ENCODE assay signal across 8 mouse cellular contexts in the genomic region with DNA sequence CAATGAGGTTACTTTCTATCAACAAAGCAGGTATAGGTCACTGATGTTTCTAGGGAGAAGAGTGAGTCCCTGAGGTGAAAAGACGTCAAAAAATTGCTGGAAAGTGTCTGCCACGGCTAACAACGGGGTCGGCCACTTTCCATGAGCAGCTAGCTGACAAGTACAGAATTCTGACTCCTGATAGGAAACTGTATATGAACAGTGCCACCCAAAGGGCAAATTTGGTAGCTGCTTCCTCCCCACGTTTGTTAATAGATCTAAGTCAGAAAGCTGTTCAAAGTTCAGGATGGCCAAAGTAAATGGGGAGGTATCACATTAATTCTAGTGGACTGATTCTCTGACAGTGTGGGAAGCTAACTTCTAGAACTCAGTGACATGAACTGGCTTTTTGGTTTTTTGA. TPM values are rescaled to one million over a fixed set of nuclear protein-coding genes. Genes with fewer than 3 reads are reported as not detected.
DNase-seq lines count a peak whose midpoint lies in the region; ATAC-seq and TF ChIP-seq lines count a peak whose summit lies in the region.

No protein-coding gene starts in this region.

- DNase-seq in heart, adult 8-10 months (ENCODE audit: low spot score): peak; percentile 19
- DNase-seq in adrenal gland, postnatal 25 days: peak; percentile 31
- DNase-seq in gastrocnemius, postnatal 10 days: peak; percentile 28
- peak; percentile 12 for DNase-seq in left cerebral cortex, adult 11 months (ENCODE audit: low spot score)
- peak; percentile 46 for DNase-seq in retina, postnatal 1 day
- DNase-seq in c-Kit-positive CD71-positive TER-119-positive erythroid progenitor cells, embryonic 14.5 days (ENCODE audit: low spot score): no peak

- H3ac ChIP-seq in C2C12 (ENCODE audit: control insufficient read depth, insufficient read length, low read depth): no peak overlapping the region

- H3K79me3 ChIP-seq in C2C12 (ENCODE audit: low read depth): no peaks in the 10 kb centered on the region

- no peaks in the 10 kb centered on the region for H3K27me3 ChIP-seq in heart, embryonic 12.5 days (replicated peaks)
- peaks cover 22% of the 10 kb centered on the region for H3K27me3 ChIP-seq in C2C12 (ENCODE audit: control insufficient read depth, insufficient read depth, insufficient read length)

- H3K4me2 ChIP-seq in heart, embryonic 12.5 days: no peak overlapping the region

- H3K9ac ChIP-seq in heart, embryonic 12.5 days: no peak overlapping the region

- H3K4me1 ChIP-seq in heart, embryonic 12.5 days (replicated peaks): 0 out of 2 replicates have a peak, but pooled peaks cover 2% of the 10 kb centered on the region

- H3K36me3 ChIP-seq in heart, embryonic 12.5 days: no peaks in the 10 kb centered on the region
- H3K36me3 ChIP-seq in C2C12 (ENCODE audit: control insufficient read depth, insufficient read depth): no peaks in the 10 kb centered on the region

- ATAC-seq in heart, embryonic 12.5 days (ENCODE audit: insufficient number of reproducible peaks, low FRiP score): no peak

- TF ChIP-seq CTCF in C2C12 (IDR thresholded peaks at IDR 0.05; ENCODE audit: control insufficient read depth, insufficient read depth, insufficient read length): peak; percentile 17

- no peaks in the 10 kb centered on the region for H3K79me2 ChIP-seq in C2C12 (ENCODE audit: control insufficient read depth, insufficient read depth)

- H3K4me3 ChIP-seq in heart, embryonic 12.5 days: no peak overlapping the region
- no peak overlapping the region for H3K4me3 ChIP-seq in C2C12 (ENCODE audit: insufficient read depth, poor library complexity, severe bottlenecking)

- peaks cover 3% of the 10 kb centered on the region for H3K9me3 ChIP-seq in heart, embryonic 12.5 days (replicated peaks)

- 19% methylated on average over 5 of the region's 5 CpGs for WGBS in heart, embryonic 12.5 days

- H3K27ac ChIP-seq in heart, embryonic 12.5 days (ENCODE audit: poor library complexity, severe bottlenecking): no peak overlapping the region

TF ChIP-seq in C2C12, 6 proteins besides CTCF, POLR2A, EP300 and RAD21:
- no peak for TF ChIP-seq USF1 (IDR thresholded peaks at IDR 0.05; ENCODE audit: low read depth)
- no peak for TF ChIP-seq MAX (IDR thresholded peaks at IDR 0.05)
- no peak for TF ChIP-seq MYOG (IDR thresholded peaks at IDR 0.05; ENCODE audit: control insufficient read depth, extremely low read depth, insufficient read length)
- TF ChIP-seq CEBPB (IDR thresholded peaks at IDR 0.05; ENCODE audit: low read depth): no peak
- no peak for TF ChIP-seq FOSL1 (IDR thresholded peaks at IDR 0.05; ENCODE audit: insufficient read depth, low read length, poor library complexity, severe bottlenecking)
- no peak for TF ChIP-seq MYOD1 (IDR thresholded peaks at IDR 0.05; ENCODE audit: control insufficient read depth, insufficient read length, low read depth)

RNA-seq across cellular contexts. Expression of gene Wdr1, which starts 57.8 kb away (rescaled TPM):
- total RNA-seq in heart, adult 8-10 months (2022): 100 to 1,000 TPM; 109 to 129 (median 118) TPM
- 253 and 257 TPM in 2 replicates for polyA plus RNA-seq in heart, embryonic 12.5 days (2016; fragmentation: Nextera tagmentation; extraction: Ambion mirVana)
- 348 TPM for polyA plus RNA-seq in C2C12 (2012; fragmentation: generic; extraction: Trizol)
- 119 and 124 TPM in 2 replicates for total RNA-seq in adrenal gland, postnatal 25 days (2021)
- total RNA-seq in gastrocnemius, postnatal 10 days (2021): 100 to 1,000 TPM; 137 to 146 TPM
